Mouse (Mus musculus) T-cell, adult 2 months (primary cell): Measurements from ENCODE around the gene Saa4.
"Not testable (repeated sequence)": the region's sequence is repeated elsewhere in the genome, so short reads cannot be mapped to it uniquely, and the experiment has no call there.

Experiments used
- DNase-seq: peaks from one replicate; pipeline ENCODE4 v3.0.0; 2022; ENCODE audit warnings: low spot score

The Saa4 gene

GRCm38 (mm10) chr7:46732458-46732857 is at the start of gene Saa4:
Gene Saa4 (minus strand): TSS chr7:46732603.
- DNase-seq, result no peak

- DNase-seq, result peak; percentile 6
These were observed 38.3 kb upstream of the Saa4 start for GRCm38 (mm10) chr7:46770706-46771105.

- DNase-seq, result no peak
These were observed 36.0 kb upstream of the Saa4 start for GRCm38 (mm10) chr7:46768451-46768850.

GRCm38 (mm10) chr7:46767371-46767770 is 35.0 kb upstream of the Saa4 start:
- DNase-seq, result no peak

GRCm38 (mm10) chr7:46764672-46765071 is 32.3 kb upstream of the Saa4 start:
- DNase-seq, result no peak

- DNase-seq, result no peak
These were observed 30.2 kb upstream of the Saa4 start for GRCm38 (mm10) chr7:46762601-46763000.

GRCm38 (mm10) chr7:46761049-46761795 is 28.8 kb upstream of the Saa4 start:
- DNase-seq, result no peak

GRCm38 (mm10) chr7:46751490-46751889 is 19.1 kb upstream of the Saa4 start, which contains the start of gene Saa2:
Gene Saa2 (plus strand): TSS chr7:46751790.
- DNase-seq, result no peak

- DNase-seq, result no peak
These were observed 16.1 kb upstream of the Saa4 start for GRCm38 (mm10) chr7:46748459-46748858.

- no peak for DNase-seq
These were observed 14.0 kb upstream of the Saa4 start for GRCm38 (mm10) chr7:46746381-46746780.

- DNase-seq, result no peak
These were observed 13.4 kb upstream of the Saa4 start for GRCm38 (mm10) chr7:46745816-46746215.

GRCm38 (mm10) chr7:46742880-46743279 is 10.5 kb upstream of the Saa4 start, which contains the start of gene Saa1:
Gene Saa1 (minus strand): TSS chr7:46742980.
- DNase-seq, result not testable (repeated sequence)

GRCm38 (mm10) chr7:46740041-46740440 is 7.6 kb upstream of the Saa4 start:
- DNase-seq, result not testable (repeated sequence)

- DNase-seq, result no peak
These were observed 6.4 kb upstream of the Saa4 start for GRCm38 (mm10) chr7:46738561-46739460.

- DNase-seq, result no peak
These were observed 2.6 kb upstream of the Saa4 start for GRCm38 (mm10) chr7:46734983-46735382.

GRCm38 (mm10) chr7:46727584-46727983 is 4.8 kb downstream of the Saa4 start:
- no peak for DNase-seq

GRCm38 (mm10) chr7:46724396-46724795 is 8.0 kb downstream of the Saa4 start:
- no peak for DNase-seq

- DNase-seq, result no peak
These were observed 8.6 kb downstream of the Saa4 start for GRCm38 (mm10) chr7:46723849-46724248.

- DNase-seq, result no peak
These were observed 9.0 kb downstream of the Saa4 start for GRCm38 (mm10) chr7:46723354-46723753.

- DNase-seq, result no peak
These were observed 11.9 kb downstream of the Saa4 start for GRCm38 (mm10) chr7:46720460-46720859.

- DNase-seq, result no peak
These were observed 12.9 kb downstream of the Saa4 start for GRCm38 (mm10) chr7:46719526-46719925.

GRCm38 (mm10) chr7:46718591-46719270 is 13.7 kb downstream of the Saa4 start:
- no peak for DNase-seq
